Mouse (Mus musculus) right cerebral cortex, postnatal 36 days (tissue): ENCODE results near the gene Fam221a.
A peak's percentile ranks its signal among the peaks of the same experiment; 100 is the strongest.
"Not testable (repeated sequence)": the region's sequence is repeated elsewhere in the genome, so short reads cannot be mapped to it uniquely, and the experiment has no call there.

Source experiments
- DNase-seq, 2 experiments: peaks; one replicate each; pipeline ENCODE4 v3.0.0; 2022; ENCODE audit warnings: low spot score in 2 of 2, mixed read lengths in 1 of 2

The Fam221a gene

DNA sequence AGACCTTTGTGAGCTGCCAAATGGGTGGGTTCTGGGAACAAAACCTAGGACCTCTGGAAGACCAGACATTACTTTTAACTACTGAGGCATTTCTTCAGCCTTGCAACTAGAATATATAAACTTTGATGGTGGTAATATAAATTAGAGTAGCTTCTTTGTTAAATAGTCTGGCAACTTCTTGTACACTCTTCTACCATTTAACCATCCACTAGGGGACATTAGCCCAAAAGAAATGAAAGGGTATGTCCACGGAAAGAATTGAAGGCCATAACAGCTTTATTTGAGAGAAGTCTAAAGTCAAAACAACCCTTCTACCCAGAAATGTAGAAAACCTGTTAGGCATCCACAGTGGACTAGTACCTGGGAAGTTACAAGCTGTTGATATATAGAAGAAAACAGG, 26.7 kb downstream of the Fam221a start:
- no peak for DNase-seq

DNA sequence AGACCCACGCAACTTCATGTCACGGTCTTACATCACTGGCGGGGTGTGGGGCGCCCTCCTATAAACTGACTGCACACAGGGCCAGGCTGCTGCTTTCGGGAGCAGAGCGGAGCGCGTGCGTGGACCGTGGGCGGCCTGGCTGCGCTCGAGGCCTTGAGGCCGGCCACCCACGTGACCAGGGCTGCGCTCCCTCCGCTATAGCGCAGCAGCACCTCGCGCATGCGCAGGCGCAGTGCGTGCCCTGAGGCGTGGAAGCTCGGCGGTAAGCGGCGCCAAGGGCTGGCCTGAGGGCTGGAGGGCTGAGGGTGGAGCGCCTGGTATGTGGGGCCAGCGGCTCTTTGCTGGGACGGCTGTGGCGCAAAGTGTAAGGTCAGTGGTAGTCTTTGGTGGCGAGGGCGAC, 27.8 kb downstream of the Fam221a start, which contains the start of gene Stk31:
Gene Stk31, plus strand, starts transcription at position 289 of the 400 bp plus-strand sequence.
- peak; percentile 2 to 4 for DNase-seq

DNA sequence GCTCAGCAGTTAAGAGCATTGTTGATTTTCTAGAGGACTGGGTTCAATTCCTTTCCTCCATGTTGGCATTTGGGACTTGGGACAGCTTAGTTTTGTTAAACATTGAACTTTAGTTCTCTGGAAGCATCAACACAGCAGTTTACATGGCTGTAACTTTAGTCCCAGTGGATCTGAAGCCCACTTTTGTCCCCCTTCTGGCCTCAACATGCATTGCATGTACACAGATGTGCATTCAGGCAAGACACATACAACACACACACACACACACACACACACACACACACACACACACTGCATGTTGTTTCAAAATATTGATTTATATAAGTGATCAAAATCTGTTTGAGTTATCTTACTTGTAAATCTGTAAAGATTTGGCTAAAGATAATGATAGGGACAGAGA, 29.9 kb downstream of the Fam221a start:
- DNase-seq, result no peak

DNA sequence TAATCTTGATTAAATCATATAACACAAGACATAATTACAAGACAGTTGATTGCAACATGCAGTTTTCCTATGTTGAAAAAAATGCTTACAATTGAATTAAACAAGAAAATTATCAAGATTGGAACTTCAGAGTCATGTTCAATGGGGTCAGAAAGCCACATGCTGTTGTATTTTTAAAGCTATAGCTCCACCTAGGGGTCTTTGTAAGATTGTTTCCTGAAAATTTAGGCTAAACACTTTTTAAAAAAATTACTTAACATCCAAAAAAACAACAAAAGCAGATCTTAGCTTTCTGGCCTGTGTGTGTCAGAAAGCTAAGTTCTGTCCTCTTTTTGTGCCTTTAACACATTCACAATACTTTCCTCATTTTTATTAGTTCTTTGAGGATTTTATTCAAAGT, 30.8 kb downstream of the Fam221a start:
- DNase-seq, result no peak

DNA sequence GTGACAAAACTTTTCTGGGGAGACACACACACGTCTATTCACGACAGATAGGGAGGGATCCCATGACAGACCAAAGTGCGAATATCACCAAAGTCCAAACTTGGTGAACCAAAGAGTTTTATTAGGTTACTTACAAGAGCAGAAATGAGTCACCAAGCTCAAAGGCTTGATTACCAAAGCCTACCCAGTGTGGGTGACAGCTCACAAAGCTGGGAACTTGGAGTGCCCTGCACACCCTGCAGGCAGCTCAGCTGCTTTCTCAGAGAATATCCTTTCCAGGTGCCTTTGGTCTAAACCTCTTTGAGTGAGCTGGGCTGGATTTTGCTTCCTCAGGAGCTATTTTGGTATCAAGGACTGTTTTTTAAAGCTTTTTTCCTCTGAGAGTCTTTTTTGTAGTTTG, 43.3 kb downstream of the Fam221a start:
- DNase-seq, result no peak

DNA sequence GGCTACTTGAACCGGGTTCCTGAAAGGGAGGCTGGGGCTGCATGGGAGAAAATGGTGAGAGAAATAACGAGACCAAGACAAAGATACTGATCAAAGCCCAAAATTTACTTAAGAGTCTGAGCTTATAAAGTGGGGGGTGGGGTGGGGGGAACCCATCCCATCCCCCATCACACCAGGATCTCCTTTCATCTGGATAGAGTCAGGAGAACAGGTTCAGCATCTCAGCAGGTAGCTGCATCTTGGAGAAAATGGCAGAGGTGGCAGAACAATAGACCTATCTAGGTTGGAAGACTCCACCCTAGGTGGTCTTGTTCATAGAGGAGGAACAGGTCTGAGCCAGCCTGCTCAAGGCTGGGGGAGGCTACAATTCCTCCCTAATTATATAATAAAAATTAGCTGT, 45.4 kb downstream of the Fam221a start:
- DNase-seq, result not testable (repeated sequence)

DNA sequence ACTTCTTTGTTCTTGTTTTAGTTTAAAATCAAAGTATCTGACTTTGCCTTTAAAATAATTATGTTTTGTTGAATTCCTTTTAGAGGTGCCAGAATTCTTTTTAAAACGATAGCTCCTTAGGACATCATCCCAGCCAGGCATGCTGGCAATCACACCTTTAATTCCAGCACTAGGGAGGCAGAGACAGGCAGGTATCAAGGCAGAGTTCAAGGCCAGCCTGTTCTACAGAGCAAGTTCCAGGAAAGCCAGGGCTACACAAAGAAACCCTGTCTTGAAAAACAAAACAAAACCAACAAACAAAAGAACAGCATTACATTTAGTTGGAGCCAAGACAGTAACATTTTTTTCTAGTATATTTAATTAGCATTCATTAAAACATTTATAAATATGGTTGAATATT, 48.4 kb downstream of the Fam221a start:
- no peak for DNase-seq

DNA sequence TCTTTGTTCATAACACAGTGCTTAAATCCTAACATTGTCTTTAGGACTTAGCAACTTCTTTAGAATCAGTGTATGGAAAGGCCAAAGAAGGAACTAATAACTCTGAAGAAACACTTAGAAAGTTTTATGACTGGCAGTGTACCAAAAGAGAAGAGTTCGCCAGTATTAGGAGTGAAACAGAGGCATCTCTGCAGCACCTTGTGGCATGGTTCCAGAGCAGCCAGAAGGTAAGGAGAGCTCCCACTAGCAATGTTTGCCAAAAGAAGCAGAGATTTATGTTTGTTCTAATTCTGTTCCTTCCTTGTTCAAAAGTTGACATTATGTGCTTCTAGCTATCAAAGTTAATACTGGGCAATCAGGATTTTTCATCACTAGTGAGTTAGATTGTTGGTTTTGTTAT, 69.8 kb downstream of the Fam221a start:
- no peak for DNase-seq
